Mouse (Mus musculus): ENCODE measurements at regions not wholly inside any gene's neighbourhood (a gene's known extent, or its start where the extent isn't known, plus 50 kb on each side); places are given as distances from the start of the nearest gene placed in this dataset.

GRCm38 (mm10) chr16:30000166-30000565, 64.0 kb upstream of the Hes1 start:
- no peak for TF ChIP-seq CTCF (IDR thresholded peaks at IDR 0.05; ENCODE audit: borderline replicate concordance, insufficient read depth, low read depth, low read length)
- Histone ChIP-seq H3K4me3 (replicated peaks; ENCODE audit: insufficient read depth, low read depth, low read length) (no peak overlapping the region), H3K4me1 (ENCODE audit: control insufficient read depth, insufficient read depth, low read length) (no peaks in the 10 kb centered on the region), H3K27me3 (ENCODE audit: control insufficient read depth, insufficient read depth, low read length) (no peaks in the 10 kb centered on the region), H3K27ac (ENCODE audit: insufficient read depth, low read length) (no peak overlapping the region)
- 84% methylated on average over 2 of the region's 2 CpGs for WGBS
- DNase-seq, result no peak

GRCm38 (mm10) chr16:30005124-30005523, 59.1 kb upstream of the Hes1 start:
- Histone ChIP-seq H3K27ac (ENCODE audit: insufficient read depth, low read length) (no peak overlapping the region), H3K4me1 (ENCODE audit: control insufficient read depth, insufficient read depth, low read length) (peaks cover 6% of the 10 kb centered on the region), H3K27me3 (ENCODE audit: control insufficient read depth, insufficient read depth, low read length) (no peaks in the 10 kb centered on the region), H3K4me3 (replicated peaks; ENCODE audit: insufficient read depth, low read depth, low read length) (no peak overlapping the region)
- no peak for DNase-seq
- TF ChIP-seq CTCF (IDR thresholded peaks at IDR 0.05; ENCODE audit: borderline replicate concordance, insufficient read depth, low read depth, low read length), result no peak
- TF ChIP-seq POLR2A (IDR thresholded peaks at IDR 0.05; ENCODE audit: borderline replicate concordance, insufficient read depth, low read length), result no peak
- WGBS, result 95% methylated on average over 3 of the region's 3 CpGs

GRCm38 (mm10) chr16:30006826-30007225, 57.4 kb upstream of the Hes1 start:
- TF ChIP-seq CTCF (IDR thresholded peaks at IDR 0.05; ENCODE audit: borderline replicate concordance, insufficient read depth, low read depth, low read length) (no peak), POLR2A (IDR thresholded peaks at IDR 0.05; ENCODE audit: borderline replicate concordance, insufficient read depth, low read length) (no peak)
- no peak for DNase-seq

GRCm38 (mm10) chr16:30008451-30009357, 55.5 kb upstream of the Hes1 start:
- peak; percentile 83 to 84 for DNase-seq
- WGBS, result under 1% methylated on average over 58 of the region's 62 CpGs
- TF ChIP-seq POLR2A (IDR thresholded peaks at IDR 0.05; ENCODE audit: borderline replicate concordance, insufficient read depth, low read length) (peak; percentile 21; the same call in 1 of the 2 replicates), CTCF (IDR thresholded peaks at IDR 0.05; ENCODE audit: borderline replicate concordance, insufficient read depth, low read depth, low read length) (no peak)
- peak overlapping the region; percentile 24 for H3K27ac ChIP-seq (ENCODE audit: insufficient read depth, low read length)
- H3K4me1 ChIP-seq (ENCODE audit: control insufficient read depth, insufficient read depth, low read length), result peaks cover 6% of the 10 kb centered on the region
- peak overlapping the region; percentile 45 for H3K4me3 ChIP-seq (replicated peaks; ENCODE audit: insufficient read depth, low read depth, low read length)
- no peaks in the 10 kb centered on the region for H3K27me3 ChIP-seq (ENCODE audit: control insufficient read depth, insufficient read depth, low read length)

More at GRCm38 (mm10) chr16:30006826-30007225, 57.4 kb upstream of the Hes1 start:
- WGBS, result 94% methylated on average over 4 of the region's 4 CpGs
- Histone ChIP-seq H3K27ac (ENCODE audit: insufficient read depth, low read length) (no peak overlapping the region), H3K4me3 (replicated peaks; ENCODE audit: insufficient read depth, low read depth, low read length) (no peak overlapping the region), H3K4me1 (ENCODE audit: control insufficient read depth, insufficient read depth, low read length) (peaks cover 6% of the 10 kb centered on the region), H3K27me3 (ENCODE audit: control insufficient read depth, insufficient read depth, low read length) (no peaks in the 10 kb centered on the region)

- DNase-seq, result peak in 1 of 2 experiments; percentile 26
Measured at GRCm38 (mm10) chr16:30009521-30010186, 54.5 kb upstream of the Hes1 start.

GRCm38 (mm10) chr16:30013123-30013522, 51.1 kb upstream of the Hes1 start:
- DNase-seq, result no peak
- Histone ChIP-seq H3K4me3 (replicated peaks; ENCODE audit: insufficient read depth, low read depth, low read length) (no peak overlapping the region), H3K4me1 (ENCODE audit: control insufficient read depth, insufficient read depth, low read length) (peaks cover 4% of the 10 kb centered on the region), H3K27ac (ENCODE audit: insufficient read depth, low read length) (no peak overlapping the region), H3K27me3 (ENCODE audit: control insufficient read depth, insufficient read depth, low read length) (no peaks in the 10 kb centered on the region)
- WGBS, result 74% methylated on average over 2 of the region's 2 CpGs
- no peak for TF ChIP-seq POLR2A (IDR thresholded peaks at IDR 0.05; ENCODE audit: borderline replicate concordance, insufficient read depth, low read length)

More at GRCm38 (mm10) chr16:30009521-30010186, 54.5 kb upstream of the Hes1 start:
- no peak overlapping the region for H3K4me3 ChIP-seq (replicated peaks; ENCODE audit: insufficient read depth, low read depth, low read length)
- H3K27me3 ChIP-seq (ENCODE audit: control insufficient read depth, insufficient read depth, low read length), result no peaks in the 10 kb centered on the region
- TF ChIP-seq POLR2A (IDR thresholded peaks at IDR 0.05; ENCODE audit: borderline replicate concordance, insufficient read depth, low read length), result no peak
- TF ChIP-seq CTCF (IDR thresholded peaks at IDR 0.05; ENCODE audit: borderline replicate concordance, insufficient read depth, low read depth, low read length), result no peak
- H3K4me1 ChIP-seq (ENCODE audit: control insufficient read depth, insufficient read depth, low read length), result peaks cover 6% of the 10 kb centered on the region
- WGBS, result 48% methylated on average over 17 of the region's 17 CpGs
- H3K27ac ChIP-seq (ENCODE audit: insufficient read depth, low read length), result no peak overlapping the region

GRCm38 (mm10) chr16:30013943-30014342, 50.2 kb upstream of the Hes1 start:
- Histone ChIP-seq H3K4me1 (ENCODE audit: control insufficient read depth, insufficient read depth, low read length) (no peaks in the 10 kb centered on the region; the same call in 1 of the 2 replicates), H3K27ac (ENCODE audit: insufficient read depth, low read length) (no peak overlapping the region), H3K4me3 (replicated peaks; ENCODE audit: insufficient read depth, low read depth, low read length) (no peak overlapping the region), H3K27me3 (ENCODE audit: control insufficient read depth, insufficient read depth, low read length) (no peaks in the 10 kb centered on the region)
- 62% methylated on average over 9 of the region's 9 CpGs for WGBS
- no peak for DNase-seq
- no peak for TF ChIP-seq POLR2A (IDR thresholded peaks at IDR 0.05; ENCODE audit: borderline replicate concordance, insufficient read depth, low read length)
- TF ChIP-seq CTCF (IDR thresholded peaks at IDR 0.05; ENCODE audit: borderline replicate concordance, insufficient read depth, low read depth, low read length), result no peak

Data from cerebellum, adult 2 months (tissue).